Mouse (Mus musculus): ENCODE measurements around the gene Cenpp.

GRCm38 (mm10) chr13:49470806-49471205 lies 181.8 kb downstream of the Cenpp start:
- TF ChIP-seq POLR2A (IDR thresholded peaks at IDR 0.05; ENCODE audit: borderline replicate concordance, extremely low read depth, low read depth, low read length) = no peak
- TF ChIP-seq CTCF (IDR thresholded peaks at IDR 0.05; ENCODE audit: insufficient read depth, low read length) = no peak
